Mouse (Mus musculus) cerebellum, adult 2 months (tissue): Measurements from ENCODE around the gene Gm49361.

Experiments
- CTCF ChIP-seq: fragments of 200-500 bp; IDR thresholded peaks from 2 replicates; pipeline ENCODE4 v1.5.1; 2011; ENCODE audit warnings: low read depth, mild to moderate bottlenecking, control low read depth, low read length, moderate library complexity, borderline replicate concordance; ENCODE audit not compliant: insufficient read depth
- POLR2A ChIP-seq: fragments of 200-500 bp; IDR thresholded peaks from 2 replicates; pipeline ENCODE4 v1.6.1; 2011; ENCODE audit warnings: low read length, control low read depth, borderline replicate concordance; ENCODE audit not compliant: insufficient read depth

GRCm38 (mm10) chr14:57620598-57621236 is 125.2 kb downstream of the Gm49361 start:
- no peak for TF ChIP-seq CTCF
- no peak for TF ChIP-seq POLR2A
